Mouse (Mus musculus) small intestine, adult 2 months (tissue): ENCODE data around the gene Icam4. TPM values are rescaled to one million over a fixed set of nuclear protein-coding genes. Genes with fewer than 3 reads are reported as not detected.

Experiments used
- H3K27ac ChIP-seq: fragments of 200-500 bp; 2 replicates; pipeline ENCODE4 v1.5.1; 2012; ENCODE audit warnings: low read depth, low read length, control low read depth, inconsistent platforms; ENCODE audit not compliant: insufficient read depth
- H3K27me3 ChIP-seq: fragments of 200-500 bp; 2 replicates; pipeline ENCODE4 v1.6.1; 2012; ENCODE audit warnings: mild to moderate bottlenecking, moderate library complexity, low read length, inconsistent platforms; ENCODE audit not compliant: control insufficient read depth, insufficient read depth
- H3K36me3 ChIP-seq: fragments of 200-500 bp; 2 replicates; pipeline ENCODE4 v1.6.1; 2012; ENCODE audit warnings: mild to moderate bottlenecking, low read length, control low read depth, inconsistent platforms; ENCODE audit not compliant: control insufficient read depth, insufficient read depth
- H3K4me1 ChIP-seq: fragments of 200-500 bp; 2 replicates; pipeline ENCODE4 v1.6.1; 2012; ENCODE audit warnings: low read length, inconsistent platforms, mixed read lengths; ENCODE audit not compliant: control insufficient read depth, insufficient read depth, insufficient read length
- H3K4me3 ChIP-seq: fragments of 200-500 bp; 2 replicates; pipeline ENCODE4 v1.5.1; 2012; ENCODE audit warnings: low read depth, mild to moderate bottlenecking, control low read depth, inconsistent platforms, low read length, moderate library complexity
- CTCF ChIP-seq: fragments of 200-500 bp; IDR thresholded peaks from 2 replicates; pipeline ENCODE4 v1.5.1; 2012; ENCODE audit warnings: low read depth, mild to moderate bottlenecking, control low read depth, inconsistent platforms, low read length, moderate library complexity, mixed read lengths; ENCODE audit not compliant: insufficient replicate concordance, insufficient read length; ENCODE audit errors: extremely low read depth
- POLR2A ChIP-seq: fragments of 200-500 bp; IDR thresholded peaks from 2 replicates; pipeline ENCODE4 v1.6.1; 2012; ENCODE audit warnings: low read depth, mild to moderate bottlenecking, control low read depth, inconsistent platforms, low read length, moderate library complexity
- WGBS: fragments of 180-500 bp; shearing (Covaris S2); methylation state at CpG from one replicate; pipeline ENCODE4 v1.1.7; 2018; 5-methylcytosine and 5-hydroxymethylcytosine counted together
- polyA plus RNA-seq: library from polyadenylated mRNA; depleted of rRNA; stranded (reverse); fragments of >200 nt; gene quantifications from 2 replicates; pipeline ENCODE4 v1.2.3, GENCODE M21; 2012

Icam4 gene
- polyA plus RNA-seq, 1 experiment: 0.32 TPM

GRCm38 (mm10) chr9:21018600-21018999 lies 10.6 kb upstream of the Icam4 start:
- Histone ChIP-seq H3K27me3 (no peaks in the 10 kb centered on the region), H3K4me1 (peaks cover 7% of the 10 kb centered on the region)
- 68% methylated on average over 2 of the region's 2 CpGs for WGBS

GRCm38 (mm10) chr9:21021363-21021762 lies 7.8 kb upstream of the Icam4 start:
- Histone ChIP-seq H3K27me3 (no peaks in the 10 kb centered on the region), H3K4me3 (no peak overlapping the region), H3K4me1 (no peaks in the 10 kb centered on the region; the same call in 1 of the 2 replicates), H3K27ac (no peak overlapping the region), H3K36me3 (no peaks in the 10 kb centered on the region)
- TF ChIP-seq CTCF (no peak), POLR2A (no peak)
- 87% methylated on average over 3 of the region's 3 CpGs for WGBS

More at GRCm38 (mm10) chr9:21018600-21018999, 10.6 kb upstream of the Icam4 start:
- Histone ChIP-seq H3K36me3 (no peaks in the 10 kb centered on the region), H3K4me3 (no peak overlapping the region), H3K27ac (no peak overlapping the region)
- TF ChIP-seq POLR2A (no peak), CTCF (no peak)

- no peaks in the 10 kb centered on the region for H3K36me3 ChIP-seq
- no peaks in the 10 kb centered on the region for H3K27me3 ChIP-seq
- no peaks in the 10 kb centered on the region for H3K4me1 ChIP-seq
- 70% methylated on average over 6 of the region's 6 CpGs for WGBS
- TF ChIP-seq CTCF (no peak), POLR2A (no peak)
- no peak overlapping the region for H3K4me3 ChIP-seq
- H3K27ac ChIP-seq: no peak overlapping the region
Observed at GRCm38 (mm10) chr9:21022288-21022687, 6.9 kb upstream of the Icam4 start.

- TF ChIP-seq CTCF: no peak
- TF ChIP-seq POLR2A: no peak
- no peaks in the 10 kb centered on the region for H3K4me1 ChIP-seq
- H3K27me3 ChIP-seq: no peaks in the 10 kb centered on the region
- 86% methylated on average over 1 of the region's 1 CpGs for WGBS
- H3K27ac ChIP-seq: no peak overlapping the region
- H3K36me3 ChIP-seq: no peaks in the 10 kb centered on the region
- H3K4me3 ChIP-seq: no peak overlapping the region
Observed at GRCm38 (mm10) chr9:21022726-21023125, 6.4 kb upstream of the Icam4 start.

GRCm38 (mm10) chr9:21025258-21025810 lies 3.8 kb upstream of the Icam4 start:
- Histone ChIP-seq H3K4me1 (peaks cover 12% of the 10 kb centered on the region), H3K4me3 (no peak overlapping the region), H3K27ac (no peak overlapping the region), H3K36me3 (no peaks in the 10 kb centered on the region), H3K27me3 (no peaks in the 10 kb centered on the region)
- TF ChIP-seq CTCF: no peak
- TF ChIP-seq POLR2A: no peak
- WGBS: 61% methylated on average over 19 of the region's 19 CpGs

- H3K4me1 ChIP-seq: peaks cover 15% of the 10 kb centered on the region
- H3K27me3 ChIP-seq: no peaks in the 10 kb centered on the region
- H3K36me3 ChIP-seq: no peaks in the 10 kb centered on the region
- no peak overlapping the region for H3K27ac ChIP-seq
- no peak for TF ChIP-seq POLR2A
- TF ChIP-seq CTCF: no peak
- WGBS: 88% methylated on average over 12 of the region's 12 CpGs
- H3K4me3 ChIP-seq: no peak overlapping the region
Observed at GRCm38 (mm10) chr9:21026849-21027248, 2.3 kb upstream of the Icam4 start.

GRCm38 (mm10) chr9:21027774-21028290 lies 1.3 kb upstream of the Icam4 start:
- H3K4me3 ChIP-seq: no peak overlapping the region
- no peaks in the 10 kb centered on the region for H3K36me3 ChIP-seq
- TF ChIP-seq POLR2A: no peak
- no peak for TF ChIP-seq CTCF
- H3K27me3 ChIP-seq: peaks cover 6% of the 10 kb centered on the region; the same call in 1 of the 2 replicates
- no peak overlapping the region for H3K27ac ChIP-seq
- WGBS: 77% methylated on average over 8 of the region's 8 CpGs
- peaks cover 19% of the 10 kb centered on the region for H3K4me1 ChIP-seq
